Mouse (Mus musculus): ENCODE measurements around the gene Gng10.

Gene Gng10

DNA sequence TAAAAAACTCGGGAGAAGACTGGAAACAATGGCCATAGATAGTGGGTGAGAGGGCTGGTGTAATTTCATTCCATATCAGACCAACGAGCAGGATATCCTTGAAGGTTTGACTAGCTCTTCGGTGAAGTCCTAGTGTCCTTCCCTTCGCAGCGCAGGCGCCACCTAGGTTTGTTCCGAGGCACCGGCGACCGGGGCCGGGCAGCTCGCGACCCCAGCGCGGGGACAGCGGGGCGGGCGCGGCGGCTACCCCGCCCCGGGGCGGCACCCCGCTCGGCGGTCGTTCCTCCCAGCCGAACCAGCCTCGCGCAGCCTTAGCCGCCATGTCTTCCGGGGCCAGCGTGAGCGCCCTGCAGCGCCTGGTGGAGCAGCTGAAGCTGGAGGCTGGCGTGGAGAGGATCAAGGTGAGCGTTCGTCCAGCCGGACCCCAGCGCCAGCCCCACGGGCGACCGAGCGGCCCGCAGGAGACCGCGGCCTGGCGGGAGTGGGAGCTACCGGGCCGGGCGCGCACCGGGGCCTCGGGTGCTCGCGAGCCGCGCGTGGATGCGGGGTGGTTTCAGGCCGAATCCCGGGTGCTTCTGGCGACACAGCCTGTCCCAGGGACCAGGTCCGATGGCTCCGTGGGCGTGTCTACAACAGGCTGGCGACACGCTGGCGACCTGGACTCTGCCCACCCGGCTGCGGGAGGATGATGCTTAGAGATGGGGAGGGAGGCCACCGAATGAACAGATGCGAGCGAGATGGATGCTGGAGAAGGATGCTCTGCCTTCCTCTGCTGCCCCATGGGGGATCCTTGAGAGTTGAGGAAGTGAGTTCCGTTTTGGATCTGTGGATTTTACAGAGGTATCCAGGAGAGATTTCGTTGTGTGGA, at the start of gene Gng10:
Gene Gng10 (plus strand): TSS at position 171 of the 868 bp plus-strand sequence.
- peak; percentile 25 to 38 for DNase-seq

DNA sequence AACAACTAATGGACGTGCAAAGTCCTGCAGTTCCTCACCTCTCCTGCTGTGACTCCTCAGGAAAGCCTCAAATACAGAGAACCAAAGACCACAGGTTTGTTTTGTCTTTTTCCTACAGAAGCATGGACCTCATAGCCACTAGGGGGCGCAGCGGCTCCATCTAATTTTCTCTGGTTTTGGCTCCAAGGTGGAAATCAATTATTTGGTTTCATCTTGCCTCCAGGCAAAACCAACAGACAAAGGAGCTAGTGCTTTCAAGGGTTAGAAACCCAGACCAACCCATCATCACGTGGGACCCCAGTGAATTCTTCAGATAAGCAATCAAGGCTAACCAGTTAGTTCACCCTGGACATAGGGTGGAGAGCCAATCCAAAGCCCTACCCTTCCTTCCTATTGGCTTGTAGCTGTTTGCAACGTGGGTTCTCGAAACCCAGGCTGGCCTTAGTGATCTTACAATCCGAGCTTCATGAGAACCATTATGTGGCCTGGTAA, 49.7 kb upstream of the Gng10 start:
- peak; percentile 58 to 84 for DNase-seq

GRCm38 (mm10) chr4:58986540-58987190, 48.2 kb upstream of the Gng10 start, which contains the start of gene Ptgr1:
Gene Ptgr1, minus strand, starts transcription at chr4:58987119.
- peak; percentile 83 to 89 for DNase-seq

- peak; percentile 45 to 55 for DNase-seq
Observed at GRCm38 (mm10) chr4:58989303-58989898, 45.5 kb upstream of the Gng10 start.

DNA sequence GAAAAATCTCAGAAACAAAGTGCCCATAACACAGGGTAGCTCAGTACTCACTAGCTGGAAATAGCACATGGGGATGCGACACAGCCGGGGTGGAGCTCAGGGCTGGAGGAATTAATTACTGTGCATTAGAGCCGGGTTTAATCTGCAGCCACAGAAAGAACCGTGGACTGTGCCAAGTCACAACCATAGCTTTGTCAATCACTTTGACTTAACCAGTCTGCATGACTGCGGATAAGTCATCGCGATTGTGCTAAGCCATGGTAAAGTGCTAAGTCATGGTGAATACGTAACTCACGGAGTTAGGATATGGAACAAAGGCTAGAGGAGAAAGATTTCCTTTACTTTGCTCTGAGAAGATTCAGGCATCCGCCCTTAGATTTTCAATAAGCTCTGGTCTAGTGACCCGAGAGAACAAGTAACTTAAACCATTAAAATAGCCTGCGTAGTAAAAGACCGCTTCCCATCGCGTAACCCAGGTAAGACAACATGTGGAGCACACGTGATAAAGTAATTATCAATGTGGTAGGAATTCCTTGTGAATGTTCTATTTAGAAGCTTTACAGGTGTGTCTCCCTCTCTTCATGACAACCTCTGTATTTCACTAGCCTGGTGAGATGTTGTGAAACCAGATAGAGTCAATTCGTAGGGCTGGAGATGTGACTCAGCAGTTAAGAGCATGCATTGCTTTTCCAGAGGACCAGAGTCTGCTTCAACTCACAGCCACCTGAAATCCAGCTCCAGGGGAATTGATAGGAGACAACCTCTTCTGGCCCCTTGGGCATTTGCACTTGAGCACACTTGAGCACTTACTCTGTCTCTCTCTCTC, 44.1 kb upstream of the Gng10 start:
- DNase-seq = no peak

- no peak for DNase-seq
Observed at GRCm38 (mm10) chr4:58992195-58992594, 42.7 kb upstream of the Gng10 start.

GRCm38 (mm10) chr4:58994762-58995161, 40.1 kb upstream of the Gng10 start, which contains the start of gene Dnajc25:
Gene Dnajc25, plus strand, starts transcription at chr4:58995062.
- DNase-seq = no peak

DNA sequence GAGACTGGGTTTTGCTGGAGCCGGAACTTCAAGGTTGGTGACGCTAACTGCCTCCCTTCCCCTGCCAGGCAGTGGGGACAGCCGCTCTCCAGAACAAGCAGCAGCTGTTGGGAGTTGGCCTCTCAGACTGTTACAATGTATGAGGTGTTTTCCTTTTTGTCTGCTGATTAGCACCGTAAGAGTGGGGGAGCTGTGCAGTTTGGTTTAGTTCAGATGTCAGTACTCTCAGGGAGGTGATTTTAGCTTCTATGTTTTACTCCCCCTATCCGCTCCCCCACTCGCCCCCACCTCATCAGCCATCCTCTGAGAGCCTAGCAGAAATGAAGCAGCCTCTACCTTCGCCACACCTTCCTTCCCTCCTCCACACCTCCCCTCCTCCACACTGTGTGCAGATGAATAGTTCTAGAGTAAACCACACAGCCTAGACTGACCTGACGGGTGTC, 39.6 kb upstream of the Gng10 start:
- no peak for DNase-seq

- peak; percentile 22 to 37 for DNase-seq
Observed at GRCm38 (mm10) chr4:58997081-58997480, 37.8 kb upstream of the Gng10 start.

- no peak for DNase-seq
Observed at GRCm38 (mm10) chr4:58998688-58999087, 36.2 kb upstream of the Gng10 start.

DNA sequence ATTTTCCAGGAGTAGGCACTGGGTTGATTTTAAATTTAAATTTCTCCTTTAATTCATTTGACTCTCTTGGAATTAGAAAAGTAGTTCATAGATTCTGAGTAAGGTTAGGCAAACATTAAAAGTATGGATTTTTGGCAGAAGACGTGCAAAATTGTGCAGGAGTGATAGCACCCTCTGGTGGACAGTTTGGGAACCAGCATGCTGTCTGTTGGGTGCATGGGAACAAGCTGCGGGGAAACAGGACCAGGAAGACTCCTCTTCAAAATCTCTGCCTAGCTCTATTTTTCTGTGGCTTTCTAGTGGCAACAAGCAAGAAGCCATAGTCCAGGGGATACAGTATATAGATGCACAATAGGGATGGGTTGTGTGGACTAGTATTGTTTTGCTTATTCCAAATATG, 35.2 kb upstream of the Gng10 start:
- peak; percentile 57 to 83 for DNase-seq

DNA sequence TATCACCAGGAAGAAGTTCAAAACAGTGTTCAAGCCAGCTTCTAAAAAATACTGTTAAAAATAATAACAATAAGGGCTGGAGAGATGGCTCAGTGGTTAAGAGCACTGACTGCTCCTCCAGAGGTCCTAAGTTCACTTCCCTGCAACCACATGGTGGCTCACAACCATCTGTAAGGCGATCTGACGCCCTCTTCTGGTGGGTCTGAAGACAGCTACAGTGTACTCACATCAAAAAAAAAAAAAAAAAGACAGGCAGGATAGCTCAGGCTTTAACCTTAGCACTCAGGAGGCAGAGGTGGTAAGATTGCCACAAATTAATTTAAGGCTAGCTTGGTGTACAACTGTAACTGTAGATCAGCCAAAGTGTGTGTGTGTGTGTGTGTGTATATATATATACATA, 34.3 kb upstream of the Gng10 start:
- peak; percentile 36 for DNase-seq

DNA sequence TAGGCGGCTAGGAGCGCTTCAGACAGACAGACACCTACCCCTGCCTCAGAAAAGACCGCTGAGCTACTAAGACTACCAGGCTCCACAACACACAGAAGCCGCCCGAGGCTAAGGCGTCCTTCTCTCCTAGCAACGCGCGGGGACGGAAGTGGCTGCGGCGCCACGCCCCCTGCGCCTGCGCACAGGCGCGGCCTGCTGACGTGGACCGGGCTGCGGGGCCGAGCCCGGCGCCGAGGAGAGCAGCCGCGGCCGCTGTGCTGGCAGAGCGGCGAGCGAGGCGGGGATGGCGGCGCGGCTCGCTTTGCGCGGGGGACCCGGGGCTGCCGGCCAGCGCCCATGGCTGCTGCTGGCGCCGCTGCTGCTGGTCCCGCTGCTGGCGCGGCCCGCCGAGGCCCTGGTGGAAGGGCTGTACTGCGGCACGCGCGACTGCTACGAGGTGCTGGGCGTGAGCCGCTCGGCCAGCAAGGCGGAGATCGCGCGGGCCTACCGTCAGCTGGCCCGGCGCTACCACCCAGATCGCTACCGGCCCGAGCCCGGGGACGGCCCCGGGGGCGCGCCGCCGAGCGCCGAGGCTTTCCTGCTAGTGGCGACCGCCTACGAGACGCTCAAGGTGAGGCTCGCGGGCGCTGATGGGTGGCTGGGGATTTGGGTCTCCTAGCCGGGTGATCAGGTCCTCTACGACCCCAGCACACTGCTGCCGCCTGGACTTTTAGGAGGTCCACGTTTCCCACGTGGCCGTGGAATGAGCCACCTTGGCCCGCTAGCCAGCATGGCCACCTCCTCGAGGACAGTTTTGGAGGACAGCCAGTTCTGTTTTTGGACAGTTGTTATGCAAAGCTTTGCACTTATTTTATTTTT, 31.7 kb upstream of the Gng10 start, which contains the start of gene Gm20503:
Gene Gm20503 (plus strand): TSS at position 263 of the 858 bp plus-strand sequence.
- DNase-seq = peak; percentile 89 to 92

GRCm38 (mm10) chr4:59003806-59004200, 31.1 kb upstream of the Gng10 start:
- no peak for DNase-seq

DNA sequence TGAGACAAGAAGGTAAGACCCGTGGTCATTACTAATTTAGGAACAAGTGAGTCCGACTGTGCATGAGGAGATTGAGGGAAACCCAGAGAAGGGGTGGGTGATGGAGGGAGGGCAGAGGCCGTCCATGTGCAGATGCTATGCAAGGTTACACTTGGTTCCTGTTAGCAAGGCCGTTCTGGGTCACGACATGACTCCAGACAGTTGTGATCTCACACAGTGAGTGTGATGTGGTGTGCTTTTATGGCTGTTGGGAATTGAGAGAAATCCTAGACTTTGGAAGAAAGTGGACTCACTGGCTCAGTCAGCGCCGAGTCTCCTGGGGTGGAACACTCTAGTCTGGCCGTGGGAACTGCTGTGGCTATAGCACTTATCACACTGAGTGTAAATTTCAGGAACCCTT, 28.7 kb upstream of the Gng10 start:
- DNase-seq = no peak

GRCm38 (mm10) chr4:59007016-59007415, 27.9 kb upstream of the Gng10 start:
- no peak for DNase-seq

- no peak for DNase-seq
Observed at GRCm38 (mm10) chr4:59007974-59008373, 26.9 kb upstream of the Gng10 start.

GRCm38 (mm10) chr4:59009186-59009585, 25.7 kb upstream of the Gng10 start:
- DNase-seq = no peak

DNA sequence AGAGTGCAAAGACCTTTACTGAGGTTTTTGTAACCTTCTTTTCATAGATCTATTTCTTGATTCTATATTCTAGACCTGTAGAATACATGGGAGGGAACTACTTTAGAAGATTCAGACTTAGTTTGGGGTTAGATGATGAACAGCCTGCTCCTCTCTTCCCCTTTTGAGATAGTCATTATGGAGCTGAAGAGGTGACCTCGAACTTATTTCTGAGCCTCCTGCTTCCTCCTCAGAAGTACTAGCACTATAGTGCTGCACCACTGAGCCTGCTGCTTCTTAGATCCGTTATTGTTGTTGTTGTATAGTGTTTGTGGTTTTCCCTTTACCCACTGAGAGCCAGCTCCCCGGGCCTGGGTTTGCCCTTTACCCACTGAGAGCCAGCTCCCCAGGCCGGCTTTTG, 25.2 kb upstream of the Gng10 start:
- no peak for DNase-seq

- DNase-seq = no peak
Observed at GRCm38 (mm10) chr4:59011446-59011845, 23.4 kb upstream of the Gng10 start.

DNA sequence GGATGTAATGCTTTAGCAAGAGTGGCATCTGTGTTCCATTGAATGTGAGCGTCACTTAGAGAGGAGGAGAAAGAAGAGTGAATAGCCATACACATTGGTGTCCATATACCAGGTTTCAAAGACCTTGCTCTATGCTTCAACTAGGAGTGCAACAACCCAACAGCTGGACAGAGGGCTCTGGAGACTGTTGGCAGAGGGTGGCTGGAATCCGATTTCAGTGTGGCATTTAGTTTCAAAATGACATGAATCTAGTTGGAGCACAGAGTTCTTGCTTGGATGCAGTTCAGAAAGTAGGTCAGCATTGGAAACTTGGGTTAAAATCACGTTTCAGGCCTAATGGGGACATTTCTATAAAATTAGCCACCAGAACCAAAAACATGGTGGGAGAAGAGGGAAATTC, 19.7 kb upstream of the Gng10 start:
- no peak for DNase-seq
